ENCODE assay signal across 8 mouse cellular contexts in the genomic region with DNA sequence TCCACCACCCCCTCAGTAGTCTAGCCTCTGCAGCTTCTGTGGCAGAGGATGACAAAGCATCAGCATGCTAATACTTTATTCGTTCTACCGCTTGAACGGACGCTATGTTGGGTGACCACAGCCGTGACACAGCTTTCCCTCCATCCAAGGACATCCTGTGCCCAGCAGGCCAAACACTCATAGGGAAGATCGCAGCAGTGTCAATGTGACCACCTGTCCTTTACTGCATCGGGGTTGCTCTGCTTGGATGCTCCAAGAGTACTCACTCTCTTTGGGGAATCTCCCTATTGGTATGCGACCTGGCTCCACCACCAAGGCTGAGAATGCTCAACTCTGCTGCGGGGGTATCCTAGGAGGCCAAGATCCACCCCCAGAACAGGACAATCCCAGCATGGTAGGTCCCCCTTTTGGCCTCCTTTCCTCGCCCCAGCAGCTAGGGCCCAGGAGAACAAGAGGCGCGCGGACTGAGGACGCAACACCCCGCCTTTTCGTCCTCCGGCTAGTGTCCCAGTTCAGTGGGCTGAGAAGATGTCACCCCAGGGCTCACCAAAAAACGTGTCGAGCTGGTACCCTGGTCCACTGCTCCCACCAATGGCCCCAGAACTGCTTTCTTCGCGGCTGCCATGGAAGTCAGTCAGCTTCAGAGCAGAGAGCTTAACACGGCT. TPM values are rescaled to one million over a fixed set of nuclear protein-coding genes. Genes with fewer than 3 reads are reported as not detected.
DNase-seq lines count a peak whose midpoint lies in the region; ATAC-seq lines count a peak whose summit lies in the region.

No protein-coding gene starts in this region.

- peak overlapping the region; percentile 72 for H3K9ac ChIP-seq in embryonic facial prominence, embryonic 13.5 days
- peak overlapping the region; percentile 61 for H3K9ac ChIP-seq in hindbrain, embryonic 14.5 days

- H3K27ac ChIP-seq in embryonic facial prominence, embryonic 13.5 days, result no peak overlapping the region; the same call in 1 of the 2 replicates
- H3K27ac ChIP-seq in hindbrain, embryonic 14.5 days, result peak overlapping the region; percentile 59; the same call in 1 of the 2 replicates

- peak overlapping the region; percentile 55 for H3K4me3 ChIP-seq in embryonic facial prominence, embryonic 13.5 days
- H3K4me3 ChIP-seq in hindbrain, embryonic 14.5 days (replicated peaks; ENCODE audit: low read length), result peak overlapping the region; percentile 55

- peak overlapping the region; percentile 63 for H3K4me2 ChIP-seq in embryonic facial prominence, embryonic 13.5 days
- peak overlapping the region; percentile 63 for H3K4me2 ChIP-seq in hindbrain, embryonic 14.5 days (replicated peaks)

- no peaks in the 10 kb centered on the region for H3K9me3 ChIP-seq in embryonic facial prominence, embryonic 13.5 days
- no peaks in the 10 kb centered on the region for H3K9me3 ChIP-seq in hindbrain, embryonic 14.5 days (ENCODE audit: control insufficient read depth, low read length)

- intact Hi-C loops in left cerebral cortex, postnatal 36 days (cut with DNase I), result no loop called here

- no peak for ATAC-seq in embryonic facial prominence, embryonic 13.5 days (ENCODE audit: insufficient number of reproducible peaks, insufficient read depth, low FRiP score, low TSS enrichment, low read depth)
- ATAC-seq in hindbrain, embryonic 14.5 days (ENCODE audit: low FRiP score), result no peak
- ATAC-seq in megakaryocyte, adult 5-6 weeks (ENCODE audit: poor library complexity, severe bottlenecking), result peak; percentile 9

- H3K4me1 ChIP-seq in embryonic facial prominence, embryonic 13.5 days, result no peaks in the 10 kb centered on the region
- no peaks in the 10 kb centered on the region for H3K4me1 ChIP-seq in hindbrain, embryonic 14.5 days (replicated peaks; ENCODE audit: control insufficient read depth, insufficient read depth, low read length)

- H3K27me3 ChIP-seq in embryonic facial prominence, embryonic 13.5 days, result no peaks in the 10 kb centered on the region; the same call in 1 of the 2 replicates
- H3K27me3 ChIP-seq in hindbrain, embryonic 14.5 days (ENCODE audit: control insufficient read depth, insufficient read depth, low read length), result no peaks in the 10 kb centered on the region

- peak; percentile 8 to 16 for DNase-seq in left cerebral cortex, postnatal 36 days (ENCODE audit: low spot score in 2 of 2)
- DNase-seq in left cerebral cortex, adult 8-10 months (ENCODE audit: low spot score in 2 of 2), result no peak
- DNase-seq in WW6 (ENCODE audit: low read depth, low spot score), result peak; percentile 0
- no peak for DNase-seq in hindbrain, embryonic 14.5 days (ENCODE audit: low spot score)
- no peak for DNase-seq in retina, postnatal 1 day
- DNase-seq in testis, postnatal 10 days (ENCODE audit: low spot score), result no peak

- WGBS in embryonic facial prominence, embryonic 13.5 days, result 35% methylated on average over 22 of the region's 22 CpGs
- 20% methylated on average over 22 of the region's 22 CpGs for WGBS in hindbrain, embryonic 14.5 days

- no peaks in the 10 kb centered on the region for H3K36me3 ChIP-seq in embryonic facial prominence, embryonic 13.5 days
- no peaks in the 10 kb centered on the region for H3K36me3 ChIP-seq in hindbrain, embryonic 14.5 days (replicated peaks; ENCODE audit: control insufficient read depth, insufficient read depth)

RNA-seq across cellular contexts. Expression of gene Gk, which starts 0.6 kb away (rescaled TPM):
- 10 to 100 TPM; 21.8 to 26.4 TPM for total RNA-seq in left cerebral cortex, postnatal 36 days (2021)
- total RNA-seq in left cerebral cortex, adult 8-10 months (2022), result 10 to 100 TPM; 21.9 to 26.2 (median 24.3) TPM
- polyA plus RNA-seq in embryonic facial prominence, embryonic 13.5 days (2015; fragmentation: Nextera tagmentation; extraction: Ambion mirVana), result 7.1 and 7.5 TPM in 2 replicates
- 11.1 and 14.8 TPM in 2 replicates for polyA plus RNA-seq in hindbrain, embryonic 14.5 days (2014; fragmentation: Nextera tagmentation; extraction: Ambion mirVana)
- total RNA-seq in megakaryocyte, adult 5-6 weeks (2015), result 11.7 and 12.2 TPM in 2 replicates
- 10.0 and 10.7 TPM in 2 replicates for total RNA-seq in megakaryocyte, adult 5-6 weeks (2017)

Comparison
In these comparisons a context has a peak if more than half of its experiments do, and no peak if none do; other contexts are left out.
1. DNase-seq: peak in left cerebral cortex, postnatal 36 days (2 of 2) and WW6 (single experiment); none in left cerebral cortex, adult 8-10 months (0 of 2), hindbrain, embryonic 14.5 days (single experiment), retina, postnatal 1 day (single experiment) and testis, postnatal 10 days (single experiment).